In the genomic region with DNA sequence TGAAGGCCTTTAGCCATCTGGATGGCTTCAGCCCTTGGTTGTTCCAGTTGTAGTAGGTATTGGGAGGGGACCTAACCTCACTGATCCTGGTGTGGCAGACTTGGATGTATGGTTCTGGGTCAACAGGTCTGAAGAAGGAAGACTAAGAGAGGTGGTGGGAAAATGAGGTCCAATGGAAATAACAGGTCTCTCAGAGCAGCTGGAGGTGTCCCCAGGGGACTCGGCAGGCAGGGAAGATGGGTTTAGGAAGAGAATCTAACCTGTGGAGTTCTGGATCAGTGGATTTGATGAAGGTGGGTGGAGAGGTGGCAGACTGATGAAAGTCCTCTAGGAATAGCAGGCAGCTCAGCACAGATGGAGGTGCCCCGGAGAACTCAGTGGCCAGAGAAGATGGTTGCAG, we compare ENCODE assay signal across 39 mouse cellular contexts. TPM values are rescaled to one million over a fixed set of nuclear protein-coding genes. Genes with fewer than 3 reads are reported as not detected.
"Had no signal": no experiment of that assay in that cellular context is flagged by ENCODE, and none has a peak within 500 bp of the region (broad histone marks: within the 10 kb centered on the region; RNA-seq: fewer than 3 reads in every experiment).

No protein-coding gene starts in this region.

- H3K4me3 ChIP-seq: limb, embryonic 10.5 days; limb, embryonic 12.5 days; limb, embryonic 13.5 days; limb, embryonic 15.5 days; liver, embryonic 12.5 days; liver, embryonic 13.5 days; liver, embryonic 15.5 days; lung, embryonic 15.5 days; megakaryocyte, embryonic 14.5 days; midbrain, embryonic 10.5 days; midbrain, embryonic 12.5 days; midbrain, embryonic 13.5 days; midbrain, embryonic 15.5 days; myocyte; neural tube, embryonic 12.5 days had no signal

- H3K4me1 ChIP-seq: limb, embryonic 10.5 days; limb, embryonic 12.5 days; limb, embryonic 13.5 days; limb, embryonic 15.5 days; liver, embryonic 12.5 days; liver, embryonic 13.5 days; liver, embryonic 15.5 days; lung, embryonic 15.5 days; megakaryocyte, embryonic 14.5 days; midbrain, embryonic 10.5 days; midbrain, embryonic 12.5 days; midbrain, embryonic 13.5 days; midbrain, embryonic 15.5 days; neural tube, embryonic 12.5 days had no signal

- H3K36me3 ChIP-seq: limb, embryonic 10.5 days; limb, embryonic 12.5 days; limb, embryonic 13.5 days; limb, embryonic 15.5 days; liver, embryonic 12.5 days; liver, embryonic 13.5 days; liver, embryonic 15.5 days; lung, embryonic 15.5 days; midbrain, embryonic 10.5 days; midbrain, embryonic 12.5 days; midbrain, embryonic 13.5 days; midbrain, embryonic 15.5 days; neural tube, embryonic 12.5 days had no signal

- DNase-seq: left cerebral cortex, postnatal 4 days; liver; liver, embryonic 13.5 days; liver, postnatal 0 days; lung, adult 18-20 months; lung, adult 2 months; lung, embryonic 14.5 days; lung, postnatal 10 days; lung, postnatal 14 days; lung, postnatal 36 days; lung, postnatal 4 days; midbrain, embryonic 14.5 days had no signal

- H3K27me3 ChIP-seq: limb, embryonic 12.5 days; limb, embryonic 13.5 days; limb, embryonic 15.5 days; liver, embryonic 12.5 days; liver, embryonic 13.5 days; liver, embryonic 15.5 days; lung, embryonic 15.5 days; midbrain, embryonic 12.5 days; midbrain, embryonic 13.5 days; midbrain, embryonic 15.5 days; neural tube, embryonic 12.5 days had no signal

- ATAC-seq: liver, embryonic 12.5 days; liver, postnatal 0 days; lung, postnatal 0 days; midbrain, embryonic 13.5 days; midbrain, embryonic 15.5 days; midbrain, embryonic 16.5 days had no signal

- H3K9ac ChIP-seq: limb, embryonic 12.5 days; limb, embryonic 13.5 days; limb, embryonic 15.5 days; liver, embryonic 12.5 days; liver, embryonic 13.5 days; liver, embryonic 14.5 days; liver, embryonic 15.5 days; liver, postnatal 0 days; lung, embryonic 14.5 days; lung, embryonic 15.5 days; midbrain, embryonic 12.5 days; midbrain, embryonic 13.5 days; midbrain, embryonic 15.5 days; neural tube, embryonic 12.5 days had no signal

- H3K9me3 ChIP-seq: limb, embryonic 10.5 days; limb, embryonic 12.5 days; limb, embryonic 13.5 days; limb, embryonic 15.5 days; liver, embryonic 12.5 days; liver, embryonic 13.5 days; liver, embryonic 15.5 days; lung, embryonic 15.5 days; megakaryocyte, embryonic 14.5 days; midbrain, embryonic 10.5 days; midbrain, embryonic 12.5 days; midbrain, embryonic 13.5 days; midbrain, embryonic 15.5 days; neural tube, embryonic 12.5 days had no signal

- H3K27ac ChIP-seq: limb, embryonic 10.5 days; limb, embryonic 12.5 days; limb, embryonic 13.5 days; limb, embryonic 15.5 days; liver, embryonic 12.5 days; liver, embryonic 13.5 days; liver, embryonic 14.5 days; liver, embryonic 15.5 days; lung, embryonic 15.5 days; macrophage; midbrain, embryonic 10.5 days; midbrain, embryonic 12.5 days; midbrain, embryonic 13.5 days; midbrain, embryonic 15.5 days; neural tube, embryonic 12.5 days had no signal

- H3K4me2 ChIP-seq: limb, embryonic 12.5 days; limb, embryonic 13.5 days; limb, embryonic 15.5 days; liver, embryonic 11.5 days; liver, embryonic 12.5 days; liver, embryonic 13.5 days; liver, embryonic 15.5 days; lung, embryonic 14.5 days; lung, embryonic 15.5 days; midbrain, embryonic 11.5 days; midbrain, embryonic 12.5 days; midbrain, embryonic 13.5 days; midbrain, embryonic 15.5 days; neural tube, embryonic 12.5 days had no signal

RNA-seq across cellular contexts. Expression of gene 4931406B18Rik, which starts 17.0 kb away (rescaled TPM):
- polyA plus RNA-seq: limb, embryonic 10.5 days; limb, embryonic 11.5 days; limb, embryonic 12.5 days; limb, embryonic 13.5 days; limb, embryonic 14.5 days; limb, embryonic 15.5 days; liver, adult 2 months; liver, embryonic 11.5 days; liver, embryonic 12.5 days; liver, embryonic 13.5 days; liver, embryonic 14.5 days; liver, embryonic 15.5 days; liver, embryonic 16.5 days; liver, postnatal 0 days; lung, adult 2 months; lung, embryonic 14.5 days; lung, embryonic 15.5 days; lung, embryonic 16.5 days; lung, postnatal 0 days; macrophage; midbrain, embryonic 10.5 days; midbrain, embryonic 11.5 days; midbrain, embryonic 12.5 days; midbrain, embryonic 14.5 days; midbrain, embryonic 16.5 days; midbrain, postnatal 0 days; myocyte; neural tube, embryonic 11.5 days; neural tube, embryonic 12.5 days had no signal

RNA-seq across cellular contexts. Expression of gene Iglon5, which starts 32.9 kb away (rescaled TPM):
- polyA plus RNA-seq: liver, embryonic 13.5 days; liver, embryonic 15.5 days; liver, embryonic 16.5 days; liver, postnatal 0 days; lung, postnatal 0 days; macrophage had no signal
